Mouse (Mus musculus) activated CD4-positive, CD25-positive, alpha-beta regulatory T cell, adult 9 weeks (primary cell): Measurements from ENCODE around the gene C2cd5. TPM values are rescaled to one million over a fixed set of nuclear protein-coding genes. Genes with fewer than 3 reads are reported as not detected.

Experiments used
- polyA plus RNA-seq: library from polyadenylated mRNA; unstranded; fragments of 100-300 nt; shearing (Covaris generic); gene quantifications from one replicate; pipeline ENCODE4 v1.2.1, GENCODE M21; 2017

Gene C2cd5
- 93.4 TPM for polyA plus RNA-seq

DNA sequence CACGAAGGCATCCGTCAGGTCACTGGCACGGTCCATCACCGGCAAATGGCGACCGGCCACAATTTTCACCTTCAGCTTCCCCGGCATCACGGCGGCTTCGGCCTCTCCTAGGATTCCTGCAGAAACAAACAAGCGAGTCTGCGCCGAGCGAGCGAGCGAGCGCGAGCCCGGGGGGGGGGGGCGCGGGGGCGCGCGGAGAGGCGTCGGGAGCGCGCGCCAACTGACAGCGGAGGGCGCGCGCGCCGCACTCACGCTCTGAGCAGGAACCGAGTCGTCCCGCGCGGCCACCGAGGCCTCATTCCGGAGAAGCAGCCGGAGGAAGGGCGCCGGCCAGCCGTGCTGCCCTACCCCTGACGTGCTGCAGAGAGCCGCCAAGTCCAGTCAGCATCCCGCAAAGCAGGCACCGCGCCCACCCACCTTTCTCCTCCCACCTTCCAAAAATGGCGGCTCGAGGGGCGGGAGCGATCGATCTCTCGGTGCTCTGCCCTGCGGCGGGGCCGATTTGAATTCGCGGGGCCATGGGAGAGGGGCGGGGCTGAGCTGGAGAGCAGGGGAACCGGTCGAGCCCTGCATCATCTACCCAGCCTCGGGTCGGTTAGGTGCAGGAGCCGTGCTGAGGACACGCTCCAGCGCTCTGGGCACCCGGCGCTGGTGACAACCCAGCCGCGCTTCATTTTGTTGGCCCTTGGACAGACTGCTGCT, at the start of gene C2cd5:
TSS of gene C2cd5 (minus strand) at position 461 of the 702 bp plus-strand sequence.

GRCm38 (mm10) chr6:142964076-142964530, 135.8 kb downstream of the C2cd5 start, which contains the start of gene St8sia1:
Gene St8sia1, minus strand, starts transcription at chr6:142964452.

Other genes with a start within 250 kb of the C2cd5 start
- 14.2 TPM for gene St8sia1, start 135.7 kb downstream of the C2cd5 start, polyA plus RNA-seq
- gene Etnk1, start 67.1 kb upstream of the C2cd5 start, polyA plus RNA-seq, result 15.1 TPM